Mouse (Mus musculus) embryonic facial prominence, embryonic 13.5 days (tissue): ENCODE data around the gene Lancl3. TPM values are rescaled to one million over a fixed set of nuclear protein-coding genes. Genes with fewer than 3 reads are reported as not detected.

Experiments used
- ATAC-seq: fragments of 200-750 bp; cut with Nextera tagmentation; 2 replicates; pipeline ENCODE4 v1.8.0; 2017; ENCODE audit warnings: low read depth; ENCODE audit not compliant: insufficient number of reproducible peaks, insufficient read depth, low FRiP score, low TSS enrichment
- H3K27ac ChIP-seq: fragments of 300-500 bp; sonication (generic); 2 replicates; pipeline ENCODE4 v1.5.1; 2015; ENCODE audit warnings: moderate library complexity, mild to moderate bottlenecking, inconsistent platforms
- H3K27me3 ChIP-seq: fragments of 300-500 bp; sonication (generic); 2 replicates; pipeline ENCODE4 v1.6.1; 2015; ENCODE audit warnings: mild to moderate bottlenecking, inconsistent platforms
- H3K36me3 ChIP-seq: fragments of 300-500 bp; sonication (generic); 2 replicates; pipeline ENCODE4 v1.6.1; 2015; ENCODE audit warnings: mild to moderate bottlenecking, inconsistent platforms
- H3K4me1 ChIP-seq: fragments of 300-500 bp; sonication (generic); 2 replicates; pipeline ENCODE4 v1.6.1; 2015; ENCODE audit warnings: inconsistent platforms
- H3K4me2 ChIP-seq: fragments of 300-500 bp; sonication (generic); 2 replicates; pipeline ENCODE4 v1.6.1; 2015; ENCODE audit warnings: moderate library complexity, mild to moderate bottlenecking, inconsistent platforms
- H3K4me3 ChIP-seq: fragments of 300-500 bp; sonication (generic); 2 replicates; pipeline ENCODE4 v1.5.1; 2015; ENCODE audit warnings: mild to moderate bottlenecking, inconsistent platforms
- H3K9ac ChIP-seq: fragments of 300-500 bp; sonication (generic); 2 replicates; pipeline ENCODE4 v1.6.1; 2015; ENCODE audit warnings: mild to moderate bottlenecking, inconsistent platforms
- H3K9me3 ChIP-seq: fragments of 300-500 bp; sonication (generic); 2 replicates; pipeline ENCODE4 v1.6.1; 2016; ENCODE audit warnings: inconsistent platforms
- WGBS: fragments of 180-500 bp; shearing (Covaris S2); methylation state at CpG from one replicate; pipeline ENCODE4 v1.1.7; 2015; ENCODE audit warnings: mixed read lengths; 5-methylcytosine and 5-hydroxymethylcytosine counted together
- polyA plus RNA-seq: library from polyadenylated mRNA; unstranded; fragments of >200 nt; fragmentation: Nextera tagmentation; extraction: Ambion mirVana; gene quantifications from 2 replicates; pipeline ENCODE4 v1.2.1, GENCODE M21; 2015

The Lancl3 gene
- polyA plus RNA-seq, 1 experiment from 2014 or later, result 2.0 TPM

- Histone ChIP-seq H3K4me3 (no peak overlapping the region), H3K9me3 (no peaks in the 10 kb centered on the region), H3K36me3 (no peaks in the 10 kb centered on the region), H3K9ac (no peak overlapping the region), H3K27me3 (no peaks in the 10 kb centered on the region), H3K27ac (no peak overlapping the region), H3K4me1 (no peaks in the 10 kb centered on the region), H3K4me2 (no peak overlapping the region)
- no peak for ATAC-seq
- 87% methylated on average over 3 of the region's 3 CpGs for WGBS
These were observed 22.9 kb downstream of the Lancl3 start for GRCm38 (mm10) chrX:9222412-9223221.

DNA sequence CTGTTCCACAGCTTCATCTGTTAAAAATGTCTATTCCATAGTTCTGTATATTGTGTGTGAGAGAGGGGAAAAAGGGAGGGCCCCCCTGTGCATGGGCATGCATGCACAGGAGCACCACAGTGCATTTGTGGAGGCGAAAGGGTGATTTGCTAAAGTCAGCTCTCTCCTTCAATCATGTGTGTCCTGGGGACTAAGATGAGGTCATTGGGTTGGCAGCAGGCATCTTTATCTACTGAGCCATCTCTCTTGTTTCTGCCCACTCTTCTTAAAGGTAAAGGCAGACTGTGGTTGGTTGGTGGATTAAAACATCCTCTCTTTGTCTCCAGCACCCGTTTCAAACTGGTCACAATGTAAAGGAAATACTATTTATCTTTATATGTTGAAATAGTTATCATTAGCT is 27.4 kb downstream of the Lancl3 start:
- H3K27ac ChIP-seq, result no peak overlapping the region
- H3K9me3 ChIP-seq, result no peaks in the 10 kb centered on the region
- H3K9ac ChIP-seq, result no peak overlapping the region

GRCm38 (mm10) chrX:9240737-9241591 is 41.3 kb downstream of the Lancl3 start:
- 80% methylated on average over 5 of the region's 5 CpGs for WGBS
- no peaks in the 10 kb centered on the region for H3K36me3 ChIP-seq
- H3K4me1 ChIP-seq, result 0 out of 2 replicates have a peak, but pooled peaks cover 3% of the 10 kb centered on the region
- no peak for ATAC-seq
- no peak overlapping the region for H3K27ac ChIP-seq
- H3K27me3 ChIP-seq, result no peaks in the 10 kb centered on the region
- no peak overlapping the region for H3K4me2 ChIP-seq
- H3K9ac ChIP-seq, result no peak overlapping the region
- no peaks in the 10 kb centered on the region for H3K9me3 ChIP-seq
- H3K4me3 ChIP-seq, result no peak overlapping the region

More for the DNA sequence above, 27.4 kb downstream of the Lancl3 start:
- WGBS, result 73% methylated on average over 2 of the region's 2 CpGs
- no peaks in the 10 kb centered on the region for H3K4me1 ChIP-seq
- H3K36me3 ChIP-seq, result no peaks in the 10 kb centered on the region
- no peaks in the 10 kb centered on the region for H3K27me3 ChIP-seq
- no peak overlapping the region for H3K4me3 ChIP-seq
- no peak overlapping the region for H3K4me2 ChIP-seq
- ATAC-seq, result no peak

- Histone ChIP-seq H3K9me3 (no peaks in the 10 kb centered on the region), H3K4me1 (0 out of 2 replicates have a peak, but pooled peaks cover 3% of the 10 kb centered on the region), H3K4me3 (no peak overlapping the region), H3K9ac (no peak overlapping the region), H3K27me3 (no peaks in the 10 kb centered on the region), H3K4me2 (no peak overlapping the region), H3K36me3 (no peaks in the 10 kb centered on the region), H3K27ac (no peak overlapping the region)
- ATAC-seq, result no peak
- 48% methylated on average over 8 of the region's 8 CpGs for WGBS
These were observed 43.7 kb downstream of the Lancl3 start for GRCm38 (mm10) chrX:9243381-9243864.

- H3K9me3 ChIP-seq, result no peaks in the 10 kb centered on the region
- H3K4me1 ChIP-seq, result 0 out of 2 replicates have a peak, but pooled peaks cover 3% of the 10 kb centered on the region
- no peak for ATAC-seq
- no peak overlapping the region for H3K4me3 ChIP-seq
- no peaks in the 10 kb centered on the region for H3K27me3 ChIP-seq
- H3K9ac ChIP-seq, result no peak overlapping the region
- 71% methylated on average over 12 of the region's 12 CpGs for WGBS
- no peak overlapping the region for H3K4me2 ChIP-seq
- no peak overlapping the region for H3K27ac ChIP-seq
- H3K36me3 ChIP-seq, result no peaks in the 10 kb centered on the region
These were observed 45.1 kb downstream of the Lancl3 start for GRCm38 (mm10) chrX:9244603-9245336.

- 58% methylated on average over 5 of the region's 5 CpGs for WGBS
These were observed 49.2 kb downstream of the Lancl3 start for GRCm38 (mm10) chrX:9248911-9249310.

DNA sequence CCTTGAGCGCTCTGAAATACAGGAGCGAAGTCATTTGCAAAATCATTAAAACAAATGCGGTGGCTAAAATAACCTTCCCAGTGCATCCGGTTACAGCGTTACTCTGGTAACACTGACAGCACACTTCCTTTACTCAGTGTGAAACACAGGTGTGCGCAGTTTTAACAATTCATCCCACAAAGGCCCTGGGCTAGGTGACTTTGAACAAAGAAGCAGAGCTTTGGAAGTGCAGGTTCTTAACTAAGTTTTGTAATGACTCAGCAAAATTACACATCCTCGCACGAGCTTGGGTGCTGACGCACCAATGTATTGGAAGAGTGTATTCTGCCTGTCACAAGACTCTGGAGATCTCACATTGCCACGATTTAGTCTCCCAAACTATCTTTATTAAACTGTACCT is 54.3 kb downstream of the Lancl3 start:
- no peaks in the 10 kb centered on the region for H3K36me3 ChIP-seq
- 81% methylated on average over 10 of the region's 10 CpGs for whole genome bisulfite sequencing
- no peaks in the 10 kb centered on the region for H3K27me3 ChIP-seq
- H3K27ac ChIP-seq, result no peak overlapping the region
- H3K4me1 ChIP-seq, result no peaks in the 10 kb centered on the region
- H3K4me2 ChIP-seq, result no peak overlapping the region
- no peaks in the 10 kb centered on the region for H3K9me3 ChIP-seq
- no peak overlapping the region for H3K4me3 ChIP-seq
- ATAC-seq, result no peak
- H3K9ac ChIP-seq, result no peak overlapping the region

More at GRCm38 (mm10) chrX:9248911-9249310, 49.2 kb downstream of the Lancl3 start:
- Histone ChIP-seq H3K9ac (no peak overlapping the region), H3K27ac (no peak overlapping the region), H3K27me3 (no peaks in the 10 kb centered on the region), H3K4me2 (no peak overlapping the region), H3K4me3 (no peak overlapping the region), H3K4me1 (no peaks in the 10 kb centered on the region), H3K36me3 (no peaks in the 10 kb centered on the region), H3K9me3 (no peaks in the 10 kb centered on the region)
- ATAC-seq, result no peak

DNA sequence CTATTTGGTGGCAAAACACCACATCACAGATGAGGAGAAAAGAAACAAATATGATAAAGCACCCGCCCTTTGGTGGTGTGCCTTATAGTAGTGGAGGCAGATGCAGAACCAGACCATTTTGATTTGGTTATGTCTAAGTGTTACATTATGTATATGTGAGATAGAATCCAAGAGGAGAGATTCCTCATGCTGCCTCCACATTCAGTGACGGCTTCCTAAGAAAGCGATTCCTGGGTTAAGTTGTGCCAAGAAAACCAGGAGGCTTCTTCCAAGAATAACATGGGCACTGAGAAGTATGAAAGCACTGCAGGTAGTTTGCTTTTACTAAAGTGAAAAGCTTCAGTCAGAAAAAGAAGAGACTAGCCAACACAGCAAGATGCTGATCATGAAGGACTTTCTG is 55.2 kb downstream of the Lancl3 start:
- 92% methylated on average over 3 of the region's 3 CpGs for WGBS
- H3K4me3 ChIP-seq, result no peak overlapping the region
- no peak for ATAC-seq
- H3K9me3 ChIP-seq, result no peaks in the 10 kb centered on the region
- no peaks in the 10 kb centered on the region for H3K36me3 ChIP-seq
- no peaks in the 10 kb centered on the region for H3K27me3 ChIP-seq
- no peak overlapping the region for H3K9ac ChIP-seq
- no peak overlapping the region for H3K27ac ChIP-seq
- no peaks in the 10 kb centered on the region for H3K4me1 ChIP-seq
- H3K4me2 ChIP-seq, result no peak overlapping the region

DNA sequence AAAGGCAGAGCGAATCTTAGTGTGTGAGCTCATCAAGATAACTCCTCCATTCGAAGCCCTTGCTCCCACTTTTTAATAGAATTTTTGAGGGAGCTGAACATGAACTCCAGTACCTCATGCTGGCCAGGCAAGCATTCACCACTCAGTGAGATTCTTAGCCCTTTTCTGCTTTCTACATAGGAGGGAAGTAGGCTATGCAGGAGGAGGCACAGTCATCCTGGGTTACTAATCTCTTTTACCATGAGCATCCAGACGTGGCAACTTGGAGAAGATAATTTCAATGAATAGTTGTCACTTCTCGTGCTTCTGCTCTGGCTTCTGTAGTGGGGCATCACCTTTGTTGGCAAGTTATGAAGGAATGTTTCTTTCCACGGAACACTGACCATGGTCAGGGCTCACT is 57.1 kb downstream of the Lancl3 start, which contains the start of gene Gm14862:
Gm14862 (minus strand) TSS at position 134 of the 400 bp plus-strand sequence.
- H3K4me3 ChIP-seq, result no peak within 1 kb of the TSS
- H3K36me3 ChIP-seq, result no peaks in the 10 kb centered on the region
- no peak within 1 kb of the TSS for H3K27ac ChIP-seq
- 79% methylated on average over 5 of the region's 5 CpGs for WGBS
- H3K9me3 ChIP-seq, result no peaks in the 10 kb centered on the region
- no peaks in the 10 kb centered on the region for H3K4me1 ChIP-seq
- H3K27me3 ChIP-seq, result no peaks in the 10 kb centered on the region
- H3K4me2 ChIP-seq, result no peak within 1 kb of the TSS
- ATAC-seq, result no peak
- no peak within 1 kb of the TSS for H3K9ac ChIP-seq

DNA sequence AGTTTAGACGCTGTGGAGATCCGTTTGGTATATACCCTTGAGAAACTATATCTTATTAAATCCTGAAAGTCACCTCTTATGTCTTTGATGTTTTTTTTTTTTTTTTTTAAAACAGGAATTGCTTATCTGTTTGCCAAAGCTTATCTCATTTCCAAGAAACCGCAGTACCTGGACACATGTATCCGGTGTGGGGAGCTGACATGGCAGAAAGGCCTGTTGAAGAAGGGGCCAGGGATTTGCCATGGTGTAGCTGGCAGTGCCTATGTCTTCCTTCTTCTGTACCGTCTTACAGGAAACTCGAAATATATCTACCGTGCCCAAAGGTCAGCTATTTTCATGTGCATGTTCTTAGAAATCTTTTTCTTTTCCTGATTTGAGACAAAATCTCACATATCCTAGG is 58.1 kb downstream of the Lancl3 start:
- no peak overlapping the region for H3K27ac ChIP-seq
- H3K27me3 ChIP-seq, result no peaks in the 10 kb centered on the region
- WGBS, result 88% methylated on average over 7 of the region's 7 CpGs
- no peaks in the 10 kb centered on the region for H3K36me3 ChIP-seq
- no peak overlapping the region for H3K4me3 ChIP-seq
- ATAC-seq, result no peak
- H3K4me1 ChIP-seq, result no peaks in the 10 kb centered on the region
- no peak overlapping the region for H3K4me2 ChIP-seq
- H3K9ac ChIP-seq, result no peak overlapping the region
- no peaks in the 10 kb centered on the region for H3K9me3 ChIP-seq

DNA sequence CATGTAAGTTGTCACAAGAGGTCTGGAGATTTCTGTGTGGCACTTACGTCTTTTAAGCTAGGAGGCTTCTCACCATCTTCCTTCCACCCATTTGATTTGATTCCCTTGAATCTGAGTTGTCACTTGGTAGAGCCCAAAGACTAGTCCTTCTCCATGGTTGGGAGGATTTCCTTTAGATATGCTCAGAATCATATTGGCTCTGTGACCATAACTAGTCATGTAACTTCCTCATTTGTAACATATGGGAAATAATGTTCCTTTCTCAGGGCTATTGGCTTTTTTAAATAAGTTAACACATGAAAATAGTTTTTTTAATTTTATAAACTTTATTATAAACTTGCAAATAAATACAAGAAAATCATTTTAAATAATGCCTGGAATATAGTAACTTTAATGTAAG is 59.6 kb downstream of the Lancl3 start:
- Histone ChIP-seq H3K4me2 (no peak overlapping the region), H3K4me3 (no peak overlapping the region), H3K27me3 (no peaks in the 10 kb centered on the region), H3K9me3 (no peaks in the 10 kb centered on the region), H3K4me1 (no peaks in the 10 kb centered on the region), H3K36me3 (no peaks in the 10 kb centered on the region), H3K27ac (no peak overlapping the region), H3K9ac (no peak overlapping the region)
- no peak for ATAC-seq
- 92% methylated on average over 1 of the region's 1 CpGs for WGBS
